Mouse (Mus musculus) hindbrain, embryonic 10.5 days (tissue): ENCODE data around the gene Lrsam1. TPM values are rescaled to one million over a fixed set of nuclear protein-coding genes. Genes with fewer than 3 reads are reported as not detected.

ENCODE experiments used
- DNase-seq: peaks from one replicate; pipeline ENCODE4 v3.0.0-alpha.2; 2017; ENCODE audit warnings: low spot score
- H3K27ac ChIP-seq: fragments of 300-500 bp; sonication (generic); 2 replicates; pipeline ENCODE4 v1.5.1; 2016; ENCODE audit warnings: mild to moderate bottlenecking, moderate library complexity
- H3K27me3 ChIP-seq: fragments of 300-500 bp; sonication (generic); 2 replicates; pipeline ENCODE4 v1.6.1; 2016; ENCODE audit warnings: mild to moderate bottlenecking; ENCODE audit not compliant: poor library complexity, insufficient read depth, severe bottlenecking
- H3K36me3 ChIP-seq: fragments of 300-500 bp; sonication (generic); 2 replicates; pipeline ENCODE4 v1.6.1; 2016; ENCODE audit warnings: mild to moderate bottlenecking, moderate library complexity
- H3K4me1 ChIP-seq: fragments of 300-500 bp; sonication (generic); replicated peaks from 2 replicates; pipeline ENCODE4 v1.6.1; 2016; ENCODE audit warnings: mild to moderate bottlenecking
- H3K4me3 ChIP-seq: fragments of 300-500 bp; sonication (generic); 2 replicates; pipeline ENCODE4 v1.5.1; 2016; ENCODE audit warnings: mild to moderate bottlenecking, moderate library complexity
- H3K9me3 ChIP-seq: fragments of 300-500 bp; sonication (generic); 2 replicates; pipeline ENCODE4 v1.6.1; 2016; ENCODE audit warnings: mild to moderate bottlenecking, moderate library complexity
- WGBS: fragments of 180-500 bp; shearing (Covaris S2); methylation state at CpG from one replicate; pipeline ENCODE4 v1.1.7; 2016; 5-methylcytosine and 5-hydroxymethylcytosine counted together
- polyA plus RNA-seq: library from polyadenylated mRNA; unstranded; fragments of >200 nt; fragmentation: Nextera tagmentation; extraction: Ambion mirVana; gene quantifications from 2 replicates; pipeline ENCODE4 v1.2.1, GENCODE M21; 2016

Lrsam1 gene
- polyA plus RNA-seq, 1 experiment from 2014 or later = 11.5 TPM

GRCm38 (mm10) chr2:32914896-32915295 lies 46.5 kb downstream of the Lrsam1 start:
- Histone ChIP-seq H3K4me3 (no peak overlapping the region), H3K27ac (peak overlapping the region; percentile 85), H3K27me3 (no peaks in the 10 kb centered on the region), H3K4me1 (peaks cover 32% of the 10 kb centered on the region), H3K9me3 (no peaks in the 10 kb centered on the region), H3K36me3 (peaks cover 49% of the 10 kb centered on the region)
- 34% methylated on average over 3 of the region's 3 CpGs for WGBS
- peak; percentile 54 for DNase-seq

- H3K27ac ChIP-seq = peak overlapping the region; percentile 85
- H3K4me1 ChIP-seq = peaks cover 32% of the 10 kb centered on the region
- H3K9me3 ChIP-seq = no peaks in the 10 kb centered on the region
- 70% methylated on average over 5 of the region's 5 CpGs for WGBS
- no peak for DNase-seq
- peaks cover 43% of the 10 kb centered on the region for H3K36me3 ChIP-seq
- H3K4me3 ChIP-seq = no peak overlapping the region
- H3K27me3 ChIP-seq = no peaks in the 10 kb centered on the region
Observed at GRCm38 (mm10) chr2:32914362-32914761, 47.1 kb downstream of the Lrsam1 start.

- no peak overlapping the region for H3K4me3 ChIP-seq
- WGBS = 32% methylated on average over 19 of the region's 19 CpGs
- H3K36me3 ChIP-seq = peaks cover 30% of the 10 kb centered on the region
- peak; percentile 84 for DNase-seq
- H3K4me1 ChIP-seq = peaks cover 39% of the 10 kb centered on the region
- no peaks in the 10 kb centered on the region for H3K9me3 ChIP-seq
- H3K27me3 ChIP-seq = no peaks in the 10 kb centered on the region
- no peak overlapping the region for H3K27ac ChIP-seq
Observed at GRCm38 (mm10) chr2:32912210-32912804, 49.1 kb downstream of the Lrsam1 start.

GRCm38 (mm10) chr2:32911639-32912182 lies 49.7 kb downstream of the Lrsam1 start:
- no peaks in the 10 kb centered on the region for H3K27me3 ChIP-seq
- no peak for DNase-seq
- WGBS = 83% methylated on average over 7 of the region's 7 CpGs
- no peak overlapping the region for H3K4me3 ChIP-seq
- no peak overlapping the region for H3K27ac ChIP-seq
- peaks cover 29% of the 10 kb centered on the region for H3K36me3 ChIP-seq
- no peaks in the 10 kb centered on the region for H3K9me3 ChIP-seq
- peaks cover 44% of the 10 kb centered on the region for H3K4me1 ChIP-seq

GRCm38 (mm10) chr2:32908796-32909195 lies 52.6 kb downstream of the Lrsam1 start:
- Histone ChIP-seq H3K36me3 (peaks cover 25% of the 10 kb centered on the region), H3K4me3 (no peak overlapping the region), H3K4me1 (peaks cover 45% of the 10 kb centered on the region), H3K27me3 (no peaks in the 10 kb centered on the region), H3K27ac (peak overlapping the region; percentile 82), H3K9me3 (no peaks in the 10 kb centered on the region)
- no peak for DNase-seq
- 41% methylated on average over 11 of the region's 11 CpGs for whole genome bisulfite sequencing

- Histone ChIP-seq H3K4me3 (0 out of 2 replicates have a peak overlapping the region, but pooled peaks have one; percentile 16), H3K9me3 (no peaks in the 10 kb centered on the region), H3K27ac (peak overlapping the region; percentile 82), H3K36me3 (peaks cover 25% of the 10 kb centered on the region), H3K27me3 (no peaks in the 10 kb centered on the region), H3K4me1 (peaks cover 48% of the 10 kb centered on the region)
- 0% methylated on average over 6 of the region's 6 CpGs for WGBS
- DNase-seq = peak; percentile 62
Observed at GRCm38 (mm10) chr2:32908272-32908671, 53.1 kb downstream of the Lrsam1 start.

GRCm38 (mm10) chr2:32907442-32907841 lies 54.0 kb downstream of the Lrsam1 start:
- Histone ChIP-seq H3K9me3 (no peaks in the 10 kb centered on the region), H3K36me3 (peaks cover 25% of the 10 kb centered on the region), H3K27me3 (no peaks in the 10 kb centered on the region), H3K4me1 (peaks cover 48% of the 10 kb centered on the region), H3K27ac (peak overlapping the region; percentile 82), H3K4me3 (no peak overlapping the region)
- DNase-seq = no peak
- WGBS = 63% methylated on average over 8 of the region's 8 CpGs

GRCm38 (mm10) chr2:32905297-32905696 lies 56.1 kb downstream of the Lrsam1 start:
- no peak overlapping the region for H3K4me3 ChIP-seq
- H3K36me3 ChIP-seq = peaks cover 10% of the 10 kb centered on the region
- no peaks in the 10 kb centered on the region for H3K27me3 ChIP-seq
- 83% methylated on average over 8 of the region's 8 CpGs for WGBS
- H3K4me1 ChIP-seq = peaks cover 44% of the 10 kb centered on the region
- DNase-seq = no peak
- H3K9me3 ChIP-seq = no peaks in the 10 kb centered on the region
- no peak overlapping the region for H3K27ac ChIP-seq

GRCm38 (mm10) chr2:32904637-32905036 lies 56.8 kb downstream of the Lrsam1 start:
- Histone ChIP-seq H3K27me3 (no peaks in the 10 kb centered on the region), H3K36me3 (peaks cover 6% of the 10 kb centered on the region; the same call in 1 of the 2 replicates), H3K4me1 (peaks cover 44% of the 10 kb centered on the region), H3K27ac (no peak overlapping the region), H3K9me3 (no peaks in the 10 kb centered on the region), H3K4me3 (no peak overlapping the region)
- no peak for DNase-seq
- WGBS = 93% methylated on average over 5 of the region's 5 CpGs

- 93% methylated on average over 4 of the region's 4 CpGs for WGBS
- peaks cover 6% of the 10 kb centered on the region; the same call in 1 of the 2 replicates for H3K36me3 ChIP-seq
Observed at GRCm38 (mm10) chr2:32903470-32903869, 57.9 kb downstream of the Lrsam1 start.

GRCm38 (mm10) chr2:32902126-32902525 lies 59.3 kb downstream of the Lrsam1 start:
- Histone ChIP-seq H3K4me1 (peaks cover 34% of the 10 kb centered on the region), H3K36me3 (peaks cover 6% of the 10 kb centered on the region; the same call in 1 of the 2 replicates), H3K27me3 (no peaks in the 10 kb centered on the region), H3K9me3 (no peaks in the 10 kb centered on the region), H3K4me3 (no peak overlapping the region), H3K27ac (no peak overlapping the region)
- DNase-seq = no peak
- 94% methylated on average over 9 of the region's 9 CpGs for WGBS

More at GRCm38 (mm10) chr2:32903470-32903869, 57.9 kb downstream of the Lrsam1 start:
- no peaks in the 10 kb centered on the region for H3K27me3 ChIP-seq
- no peak overlapping the region for H3K27ac ChIP-seq
- no peak for DNase-seq
- no peak overlapping the region for H3K4me3 ChIP-seq
- H3K9me3 ChIP-seq = no peaks in the 10 kb centered on the region
- peaks cover 36% of the 10 kb centered on the region for H3K4me1 ChIP-seq

GRCm38 (mm10) chr2:32898983-32899382 lies 62.4 kb downstream of the Lrsam1 start:
- H3K9me3 ChIP-seq = no peaks in the 10 kb centered on the region
- 0 out of 2 replicates have a peak, but pooled peaks cover under 1% of the 10 kb centered on the region for H3K36me3 ChIP-seq
- H3K27me3 ChIP-seq = no peaks in the 10 kb centered on the region
- 92% methylated on average over 7 of the region's 7 CpGs for WGBS
- H3K4me1 ChIP-seq = peaks cover 37% of the 10 kb centered on the region
- 0 out of 2 replicates have a peak overlapping the region, but pooled peaks have one; percentile 31 for H3K27ac ChIP-seq
- DNase-seq = no peak
- H3K4me3 ChIP-seq = no peak overlapping the region

GRCm38 (mm10) chr2:32896507-32897147 lies 64.8 kb downstream of the Lrsam1 start:
- DNase-seq = no peak
- H3K27ac ChIP-seq = no peak overlapping the region

More at GRCm38 (mm10) chr2:32896507-32897147, 64.8 kb downstream of the Lrsam1 start:
- Histone ChIP-seq H3K4me1 (peaks cover 35% of the 10 kb centered on the region), H3K9me3 (no peaks in the 10 kb centered on the region), H3K4me3 (no peak overlapping the region), H3K36me3 (peaks cover 20% of the 10 kb centered on the region), H3K27me3 (no peaks in the 10 kb centered on the region)
- WGBS = 52% methylated on average over 10 of the region's 10 CpGs
